Mouse (Mus musculus): ENCODE measurements at regions not wholly inside any gene's neighbourhood (a gene's known extent, or its start where the extent isn't known, plus 50 kb on each side); places are given as distances from the start of the nearest gene placed in this dataset.

DNA sequence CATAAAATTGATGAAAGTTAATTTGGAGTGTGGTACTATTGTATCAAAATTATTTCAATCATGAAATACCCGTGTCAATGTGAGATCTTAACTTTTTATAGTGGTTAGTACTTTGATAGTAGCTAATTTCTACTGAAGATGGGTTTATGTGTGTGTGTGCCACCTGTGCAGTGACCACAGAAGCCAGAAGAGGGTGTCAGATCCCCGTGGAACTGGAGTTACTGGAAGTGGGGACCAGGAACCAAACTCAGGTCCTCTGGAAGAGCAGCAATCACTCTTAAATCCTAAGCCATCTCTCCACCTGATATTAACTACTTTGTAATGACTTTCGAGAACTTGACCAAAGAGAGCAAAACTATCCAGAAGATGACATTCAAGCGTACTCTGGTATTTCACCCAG, 517.4 kb downstream of the Defb40 start:
- H3K4me1 ChIP-seq (ENCODE audit: control insufficient read depth, insufficient read depth, low read length) = no peaks in the 10 kb centered on the region
- H3K27ac ChIP-seq (ENCODE audit: control insufficient read depth, insufficient read depth, low read depth, low read length, poor library complexity) = no peak overlapping the region
- TF ChIP-seq CTCF (IDR thresholded peaks at IDR 0.05; ENCODE audit: control insufficient read depth, insufficient read depth, low read length) (no peak), POLR2A (IDR thresholded peaks at IDR 0.05; ENCODE audit: borderline replicate concordance, control insufficient read depth, low read depth, low read length) (no peak)
- WGBS = 70% methylated on average over 4 of the region's 4 CpGs
- H3K4me3 ChIP-seq (replicated peaks; ENCODE audit: control insufficient read depth, low read depth, low read length) = no peak overlapping the region

- WGBS = 81% methylated on average over 6 of the region's 6 CpGs
- no peak overlapping the region for H3K27ac ChIP-seq (ENCODE audit: control insufficient read depth, insufficient read depth, low read depth, low read length, poor library complexity)
- H3K4me3 ChIP-seq (replicated peaks; ENCODE audit: control insufficient read depth, low read depth, low read length) = no peak overlapping the region
- H3K4me1 ChIP-seq (ENCODE audit: control insufficient read depth, insufficient read depth, low read length) = no peaks in the 10 kb centered on the region
- TF ChIP-seq POLR2A (IDR thresholded peaks at IDR 0.05; ENCODE audit: borderline replicate concordance, control insufficient read depth, low read depth, low read length) (no peak), CTCF (IDR thresholded peaks at IDR 0.05; ENCODE audit: control insufficient read depth, insufficient read depth, low read length) (no peak)
These were observed 520.6 kb downstream of the Defb40 start for GRCm38 (mm10) chr8:18457470-18457869.

- no peaks in the 10 kb centered on the region for H3K4me1 ChIP-seq (ENCODE audit: control insufficient read depth, insufficient read depth, low read length)
- TF ChIP-seq CTCF (IDR thresholded peaks at IDR 0.05; ENCODE audit: control insufficient read depth, insufficient read depth, low read length) (no peak), POLR2A (IDR thresholded peaks at IDR 0.05; ENCODE audit: borderline replicate concordance, control insufficient read depth, low read depth, low read length) (no peak)
- WGBS = 61% methylated on average over 3 of the region's 3 CpGs
- H3K4me3 ChIP-seq (replicated peaks; ENCODE audit: control insufficient read depth, low read depth, low read length) = no peak overlapping the region
- no peak overlapping the region for H3K27ac ChIP-seq (ENCODE audit: control insufficient read depth, insufficient read depth, low read depth, low read length, poor library complexity)
These were observed 529.0 kb downstream of the Defb40 start for GRCm38 (mm10) chr8:18449015-18449414.

DNA sequence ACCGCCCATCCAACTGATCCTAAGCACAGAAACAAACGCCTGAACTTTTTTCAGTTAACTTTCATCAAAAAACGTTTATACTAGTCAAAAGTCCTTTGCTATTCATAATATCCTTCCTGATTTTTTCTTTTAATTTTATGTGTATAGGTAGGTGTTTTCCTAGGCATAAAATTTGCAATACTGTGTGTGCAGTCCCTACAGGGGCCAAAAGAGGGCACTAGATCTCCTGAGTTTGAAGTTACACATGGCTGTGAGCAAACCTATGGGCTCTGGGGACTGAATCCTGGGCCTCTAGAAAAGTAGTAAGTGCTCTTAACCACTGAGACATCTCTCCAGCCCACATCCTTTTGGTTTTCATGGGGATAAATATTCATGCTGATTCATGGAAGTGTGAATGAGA, 535.8 kb downstream of the Defb40 start:
- Histone ChIP-seq H3K27ac (ENCODE audit: control insufficient read depth, insufficient read depth, low read depth, low read length, poor library complexity) (no peak overlapping the region), H3K4me3 (replicated peaks; ENCODE audit: control insufficient read depth, low read depth, low read length) (no peak overlapping the region), H3K4me1 (ENCODE audit: control insufficient read depth, insufficient read depth, low read length) (no peaks in the 10 kb centered on the region)
- TF ChIP-seq POLR2A (IDR thresholded peaks at IDR 0.05; ENCODE audit: borderline replicate concordance, control insufficient read depth, low read depth, low read length) (no peak), CTCF (IDR thresholded peaks at IDR 0.05; ENCODE audit: control insufficient read depth, insufficient read depth, low read length) (no peak)
- 64% methylated on average over 3 of the region's 3 CpGs for WGBS

- Histone ChIP-seq H3K4me3 (replicated peaks; ENCODE audit: control insufficient read depth, low read depth, low read length) (no peak overlapping the region), H3K4me1 (ENCODE audit: control insufficient read depth, insufficient read depth, low read length) (no peaks in the 10 kb centered on the region), H3K27ac (ENCODE audit: control insufficient read depth, insufficient read depth, low read depth, low read length, poor library complexity) (no peak overlapping the region)
- 79% methylated on average over 5 of the region's 5 CpGs for WGBS
- no peak for TF ChIP-seq CTCF (IDR thresholded peaks at IDR 0.05; ENCODE audit: control insufficient read depth, insufficient read depth, low read length)
- TF ChIP-seq POLR2A (IDR thresholded peaks at IDR 0.05; ENCODE audit: borderline replicate concordance, control insufficient read depth, low read depth, low read length) = no peak
These were observed 555.2 kb downstream of the Defb40 start for GRCm38 (mm10) chr8:18422846-18423245.

DNA sequence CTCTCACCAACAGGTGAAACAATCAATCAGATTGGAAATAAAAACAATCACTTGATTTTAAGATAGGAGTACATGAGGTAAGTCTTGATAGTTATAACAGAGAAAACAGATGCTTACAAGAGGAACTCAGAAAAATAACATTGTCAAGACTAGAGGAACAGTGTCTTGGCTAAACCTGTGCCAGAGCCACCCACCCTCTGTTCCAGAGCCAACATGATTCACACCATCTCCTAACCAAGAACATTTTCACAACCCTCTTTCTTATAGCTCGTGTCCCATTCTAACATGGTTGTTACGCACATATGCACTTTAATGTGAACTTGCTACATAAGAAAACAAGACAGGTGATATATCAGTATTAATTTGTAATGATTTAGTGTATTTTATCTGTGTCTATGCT, 565.6 kb downstream of the Defb40 start:
- TF ChIP-seq CTCF (IDR thresholded peaks at IDR 0.05; ENCODE audit: control insufficient read depth, insufficient read depth, low read length) (no peak), POLR2A (IDR thresholded peaks at IDR 0.05; ENCODE audit: borderline replicate concordance, control insufficient read depth, low read depth, low read length) (no peak)
- Histone ChIP-seq H3K27ac (ENCODE audit: control insufficient read depth, insufficient read depth, low read depth, low read length, poor library complexity) (no peak overlapping the region), H3K4me1 (ENCODE audit: control insufficient read depth, insufficient read depth, low read length) (no peaks in the 10 kb centered on the region), H3K4me3 (replicated peaks; ENCODE audit: control insufficient read depth, low read depth, low read length) (no peak overlapping the region)
- WGBS = 81% methylated on average over 2 of the region's 2 CpGs

GRCm38 (mm10) chr8:18406446-18406845, 571.6 kb downstream of the Defb40 start:
- WGBS = 59% methylated on average over 2 of the region's 2 CpGs
- H3K27ac ChIP-seq (ENCODE audit: control insufficient read depth, insufficient read depth, low read depth, low read length, poor library complexity) = no peak overlapping the region
- TF ChIP-seq POLR2A (IDR thresholded peaks at IDR 0.05; ENCODE audit: borderline replicate concordance, control insufficient read depth, low read depth, low read length) = no peak
- TF ChIP-seq CTCF (IDR thresholded peaks at IDR 0.05; ENCODE audit: control insufficient read depth, insufficient read depth, low read length) = no peak

GRCm38 (mm10) chr8:18388353-18388752, 589.7 kb downstream of the Defb40 start:
- WGBS = 4% methylated on average over 5 of the region's 5 CpGs
- Histone ChIP-seq H3K4me3 (replicated peaks; ENCODE audit: control insufficient read depth, low read depth, low read length) (no peak overlapping the region), H3K4me1 (ENCODE audit: control insufficient read depth, insufficient read depth, low read length) (no peaks in the 10 kb centered on the region), H3K27ac (ENCODE audit: control insufficient read depth, insufficient read depth, low read depth, low read length, poor library complexity) (no peak overlapping the region)
- no peak for TF ChIP-seq POLR2A (IDR thresholded peaks at IDR 0.05; ENCODE audit: borderline replicate concordance, control insufficient read depth, low read depth, low read length)
- no peak for TF ChIP-seq CTCF (IDR thresholded peaks at IDR 0.05; ENCODE audit: control insufficient read depth, insufficient read depth, low read length)

More at GRCm38 (mm10) chr8:18406446-18406845, 571.6 kb downstream of the Defb40 start:
- Histone ChIP-seq H3K4me1 (ENCODE audit: control insufficient read depth, insufficient read depth, low read length) (no peaks in the 10 kb centered on the region), H3K4me3 (replicated peaks; ENCODE audit: control insufficient read depth, low read depth, low read length) (no peak overlapping the region)

DNA sequence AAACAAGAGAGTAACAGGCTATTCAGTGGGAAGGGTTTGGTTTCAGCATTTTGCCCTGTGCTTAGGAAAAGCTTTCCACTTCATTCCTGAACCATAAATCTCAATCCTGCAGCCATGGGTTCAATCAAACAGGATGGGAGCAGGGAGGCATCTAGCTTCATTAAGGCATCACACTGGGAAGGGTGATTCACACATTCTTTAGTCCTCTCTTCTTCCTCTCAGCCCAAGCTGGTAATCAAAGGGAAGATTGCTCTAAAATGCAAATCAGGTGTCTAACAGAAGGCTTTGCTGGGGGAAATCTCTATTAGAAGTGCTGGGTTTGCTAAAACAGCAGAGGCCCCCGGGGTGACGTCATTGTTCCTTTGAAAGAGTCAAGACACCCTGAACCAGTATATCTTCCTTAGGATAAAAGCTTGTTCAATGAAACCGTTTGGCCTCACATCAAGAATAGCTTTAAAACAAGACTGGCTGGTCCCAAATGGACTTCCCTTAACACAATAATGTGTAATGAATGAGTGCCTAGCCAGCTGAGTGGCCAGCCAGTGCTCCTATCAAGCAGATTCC, 596.4 kb downstream of the Defb40 start:
- TF ChIP-seq POLR2A (IDR thresholded peaks at IDR 0.05; ENCODE audit: borderline replicate concordance, control insufficient read depth, low read depth, low read length) (no peak), CTCF (IDR thresholded peaks at IDR 0.05; ENCODE audit: control insufficient read depth, insufficient read depth, low read length) (no peak)
- Histone ChIP-seq H3K4me1 (ENCODE audit: control insufficient read depth, insufficient read depth, low read length) (no peaks in the 10 kb centered on the region), H3K27ac (ENCODE audit: control insufficient read depth, insufficient read depth, low read depth, low read length, poor library complexity) (no peak overlapping the region), H3K4me3 (replicated peaks; ENCODE audit: control insufficient read depth, low read depth, low read length) (no peak overlapping the region)
- WGBS = 17% methylated on average over 3 of the region's 3 CpGs
